Mouse (Mus musculus) fat pad, adult 2 months (tissue): ENCODE data around the gene P4ha3.
"Not testable (repeated sequence)": the region's sequence is repeated elsewhere in the genome, so short reads cannot be mapped to it uniquely, and the experiment has no call there.

Experiments used
- DNase-seq: peaks from one replicate; pipeline ENCODE4 v3.0.0-alpha.2; 2011; ENCODE audit warnings: low read depth, low spot score; ENCODE audit errors: extremely low read depth

The P4ha3 gene

GRCm38 (mm10) chr7:100285383-100285782 is at the start of gene P4ha3:
P4ha3 (plus strand) TSS chr7:100285520.
- DNase-seq: no peak

- no peak for DNase-seq
Measured at GRCm38 (mm10) chr7:100238271-100238670, 47.0 kb upstream of the P4ha3 start.

- no peak for DNase-seq
Measured at GRCm38 (mm10) chr7:100240601-100241000, 44.7 kb upstream of the P4ha3 start.

- DNase-seq: no peak
Measured at GRCm38 (mm10) chr7:100243007-100243406, 42.3 kb upstream of the P4ha3 start.

GRCm38 (mm10) chr7:100244225-100244624 is 41.1 kb upstream of the P4ha3 start:
- DNase-seq: no peak

GRCm38 (mm10) chr7:100245176-100245575 is 40.1 kb upstream of the P4ha3 start:
- no peak for DNase-seq

- DNase-seq: no peak
Measured at GRCm38 (mm10) chr7:100250667-100251066, 34.7 kb upstream of the P4ha3 start.

- no peak for DNase-seq
Measured at GRCm38 (mm10) chr7:100262350-100262749, 23.0 kb upstream of the P4ha3 start.

GRCm38 (mm10) chr7:100264934-100265333 is 20.4 kb upstream of the P4ha3 start:
- DNase-seq: not testable (repeated sequence)

- no peak for DNase-seq
Measured at GRCm38 (mm10) chr7:100272369-100272768, 13.0 kb upstream of the P4ha3 start.

GRCm38 (mm10) chr7:100274507-100274906 is 10.8 kb upstream of the P4ha3 start:
- no peak for DNase-seq

- no peak for DNase-seq
Measured at GRCm38 (mm10) chr7:100276397-100276796, 8.9 kb upstream of the P4ha3 start.

- peak; percentile 78 for DNase-seq
Measured at GRCm38 (mm10) chr7:100279803-100280202, 5.5 kb upstream of the P4ha3 start.

GRCm38 (mm10) chr7:100281596-100281995 is 3.7 kb upstream of the P4ha3 start:
- DNase-seq: no peak

GRCm38 (mm10) chr7:100283298-100283697 is 2.0 kb upstream of the P4ha3 start:
- DNase-seq: no peak

GRCm38 (mm10) chr7:100287748-100288578 is 2.6 kb downstream of the P4ha3 start:
- DNase-seq: no peak

- DNase-seq: no peak
Measured at GRCm38 (mm10) chr7:100288622-100289021, 3.3 kb downstream of the P4ha3 start.

- DNase-seq: no peak
Measured at GRCm38 (mm10) chr7:100293546-100293945, 8.2 kb downstream of the P4ha3 start.

GRCm38 (mm10) chr7:100295745-100296144 is 10.4 kb downstream of the P4ha3 start:
- DNase-seq: no peak

GRCm38 (mm10) chr7:100296699-100297098 is 11.4 kb downstream of the P4ha3 start:
- DNase-seq: no peak

- no peak for DNase-seq
Measured at GRCm38 (mm10) chr7:100298861-100299510, 13.7 kb downstream of the P4ha3 start.

GRCm38 (mm10) chr7:100301390-100301789 is 16.1 kb downstream of the P4ha3 start:
- DNase-seq: no peak
